Mouse (Mus musculus): Measurements from ENCODE around the gene Setd2. TPM values are rescaled to one million over a fixed set of nuclear protein-coding genes. Genes with fewer than 3 reads are reported as not detected.

Setd2 gene
- total and polyA plus RNA-seq, 2 experiments: 20.1 to 36.5 TPM

DNA sequence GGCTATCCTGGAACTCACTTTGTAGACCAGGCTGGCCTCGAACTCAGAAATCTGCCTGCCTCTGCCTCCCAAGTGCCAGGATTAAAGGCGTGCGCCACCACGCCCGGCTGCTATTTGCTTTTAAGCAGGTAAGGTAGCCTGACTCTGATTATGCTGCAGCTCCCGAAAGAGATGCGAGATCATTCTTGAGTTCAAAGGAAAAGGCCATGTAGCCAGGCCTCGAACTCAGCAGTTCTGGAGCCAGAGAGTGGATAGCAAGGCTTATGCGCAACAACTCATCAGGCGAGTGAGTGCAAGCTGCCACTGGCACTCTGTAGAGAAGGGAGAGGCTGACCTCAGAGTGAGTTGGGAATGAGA lies 123.2 kb downstream of the Setd2 start:
- H3K79me2 ChIP-seq (ENCODE audit: control insufficient read depth, insufficient read depth, low read length): peaks cover 21% of the 10 kb centered on the region; the same call in 1 of the 2 replicates
- peak overlapping the region; percentile 71 for H3K27ac ChIP-seq (replicated peaks; ENCODE audit: insufficient read depth, low read depth, low read length)
- no peaks in the 10 kb centered on the region for H3K36me3 ChIP-seq (ENCODE audit: control insufficient read depth, insufficient read depth, low read length)
- no peak for DNase-seq (ENCODE audit: extremely low read depth, low read depth, low spot score)
- no peak overlapping the region for H3K4me3 ChIP-seq (ENCODE audit: insufficient read depth, low read depth, low read length)
- TF ChIP-seq CTCF (IDR thresholded peaks at IDR 0.05; ENCODE audit: low read depth, low read length) (no peak), POLR2A (IDR thresholded peaks at IDR 0.05; ENCODE audit: extremely low read depth, insufficient read depth, low read length) (no peak)
- H3K4me1 ChIP-seq (ENCODE audit: control insufficient read depth, insufficient read depth, low read length): peaks cover 32% of the 10 kb centered on the region
- H3K9ac ChIP-seq (ENCODE audit: low read depth, low read length): no peak overlapping the region; the same call in 1 of the 2 replicates
- WGBS: 81% methylated on average over 10 of the region's 10 CpGs
- no peaks in the 10 kb centered on the region for H3K27me3 ChIP-seq (ENCODE audit: control insufficient read depth, insufficient read depth, low read length)

DNA sequence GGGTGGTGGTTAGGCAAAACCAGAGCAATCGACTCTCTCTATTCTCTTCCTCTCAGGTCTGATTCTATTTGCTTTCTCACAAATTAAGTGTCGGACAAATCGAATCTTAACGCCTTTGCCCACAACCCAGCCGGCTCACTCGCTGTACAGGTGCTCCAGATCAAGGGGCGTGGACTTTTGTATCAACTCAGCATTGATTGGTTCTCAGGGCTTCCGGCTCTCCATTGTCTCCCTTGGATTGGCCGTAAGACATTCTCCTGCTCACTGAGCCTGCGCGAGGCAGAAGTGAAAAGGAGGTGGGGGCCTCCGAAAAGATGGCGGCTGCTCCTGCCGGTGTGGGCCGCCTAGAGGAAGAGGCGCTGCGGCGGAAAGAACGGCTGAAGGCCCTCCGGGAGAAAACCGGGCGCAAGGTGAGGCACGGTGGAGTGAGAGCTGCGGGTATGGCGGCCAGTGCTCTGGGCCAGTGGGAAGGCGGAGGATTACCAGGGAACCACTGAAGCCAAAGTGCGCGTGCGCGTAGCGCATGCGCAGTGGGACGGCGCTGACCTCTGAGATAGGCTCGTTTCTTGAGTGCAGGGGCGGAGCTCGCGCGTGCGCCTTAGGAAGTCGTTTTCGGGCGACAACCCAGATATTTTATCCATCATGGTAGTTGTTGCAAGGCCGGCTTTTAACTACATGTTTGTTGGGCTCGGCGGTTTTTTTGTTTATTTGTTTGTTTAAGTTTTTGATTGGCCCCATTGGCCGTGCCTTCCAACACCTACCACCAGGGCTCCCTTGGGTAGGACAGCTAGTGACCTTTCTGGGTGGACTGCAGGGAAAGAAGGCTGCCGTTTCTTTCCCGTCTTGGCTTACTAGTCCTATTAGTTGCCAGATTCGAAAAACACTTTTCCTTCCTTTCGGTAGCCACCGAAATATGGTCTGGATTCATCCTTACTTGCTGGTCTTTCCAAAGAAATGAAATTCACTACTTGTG lies 124.1 kb downstream of the Setd2 start, which contains the start of gene Ccdc12:
Gene Ccdc12 (plus strand): TSS at position 255 of the 973 bp plus-strand sequence.
- peaks cover 21% of the 10 kb centered on the region; the same call in 1 of the 2 replicates for H3K79me2 ChIP-seq (ENCODE audit: control insufficient read depth, insufficient read depth, low read length)
- peak within 1 kb of the TSS; percentile 99 for H3K27ac ChIP-seq (replicated peaks; ENCODE audit: insufficient read depth, low read depth, low read length)
- no peaks in the 10 kb centered on the region for H3K36me3 ChIP-seq (ENCODE audit: control insufficient read depth, insufficient read depth, low read length)
- DNase-seq (ENCODE audit: extremely low read depth, low read depth, low spot score): peak; percentile 97
- H3K4me1 ChIP-seq (ENCODE audit: control insufficient read depth, insufficient read depth, low read length): peaks cover 39% of the 10 kb centered on the region
- peak within 1 kb of the TSS; percentile 93 for H3K4me3 ChIP-seq (ENCODE audit: insufficient read depth, low read depth, low read length)
- no peaks in the 10 kb centered on the region for H3K27me3 ChIP-seq (ENCODE audit: control insufficient read depth, insufficient read depth, low read length)
- peak; percentile 17; the same call in 1 of the 2 replicates for TF ChIP-seq CTCF (IDR thresholded peaks at IDR 0.05; ENCODE audit: low read depth, low read length)
- TF ChIP-seq POLR2A (IDR thresholded peaks at IDR 0.05; ENCODE audit: extremely low read depth, insufficient read depth, low read length): peak; percentile 53; the same call in 1 of the 2 replicates
- under 1% methylated on average over 52 of the region's 52 CpGs for WGBS
- H3K9ac ChIP-seq (ENCODE audit: low read depth, low read length): peak within 1 kb of the TSS; percentile 99

DNA sequence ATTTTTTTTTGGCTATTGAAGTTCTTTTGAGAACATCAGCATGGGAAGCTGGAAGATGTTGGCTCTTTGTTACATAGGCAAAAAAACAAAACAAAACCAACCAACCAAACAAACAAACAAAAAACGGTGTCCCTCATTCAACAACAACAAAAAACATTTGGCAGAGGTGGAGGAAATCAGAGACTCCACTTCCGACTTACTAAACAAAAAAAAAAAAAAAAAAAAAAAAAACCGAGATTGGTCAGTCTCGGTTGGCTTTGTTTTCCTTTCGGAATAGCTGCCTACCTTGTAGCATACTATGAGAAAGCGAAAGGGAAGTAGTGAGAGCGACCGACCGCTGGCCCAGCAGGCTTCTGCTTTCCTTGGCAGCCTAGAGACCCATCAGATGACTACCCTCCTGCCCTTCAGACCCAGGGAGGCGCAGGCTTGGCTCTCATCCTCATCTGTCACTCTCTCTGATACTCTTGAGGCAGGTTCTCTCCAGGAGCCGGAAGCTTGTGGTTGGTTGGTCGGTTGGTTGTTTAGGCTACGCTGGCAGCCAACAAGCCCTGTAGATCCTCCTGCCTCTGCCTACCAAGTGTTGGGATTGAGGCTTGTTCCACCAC lies 125.2 kb downstream of the Setd2 start:
- TF ChIP-seq POLR2A (IDR thresholded peaks at IDR 0.05; ENCODE audit: extremely low read depth, insufficient read depth, low read length): no peak
- no peak for TF ChIP-seq CTCF (IDR thresholded peaks at IDR 0.05; ENCODE audit: low read depth, low read length)
- Histone ChIP-seq H3K27me3 (ENCODE audit: control insufficient read depth, insufficient read depth, low read length) (no peaks in the 10 kb centered on the region), H3K9ac (ENCODE audit: low read depth, low read length) (peak overlapping the region; percentile 32; the same call in 1 of the 2 replicates), H3K4me1 (ENCODE audit: control insufficient read depth, insufficient read depth, low read length) (peaks cover 43% of the 10 kb centered on the region), H3K36me3 (ENCODE audit: control insufficient read depth, insufficient read depth, low read length) (no peaks in the 10 kb centered on the region), H3K4me3 (ENCODE audit: insufficient read depth, low read depth, low read length) (peak overlapping the region; percentile 93), H3K79me2 (ENCODE audit: control insufficient read depth, insufficient read depth, low read length) (peaks cover 24% of the 10 kb centered on the region), H3K27ac (replicated peaks; ENCODE audit: insufficient read depth, low read depth, low read length) (peak overlapping the region; percentile 93)
- peak; percentile 90 for DNase-seq (ENCODE audit: extremely low read depth, low read depth, low spot score)
- 8% methylated on average over 13 of the region's 13 CpGs for WGBS

DNA sequence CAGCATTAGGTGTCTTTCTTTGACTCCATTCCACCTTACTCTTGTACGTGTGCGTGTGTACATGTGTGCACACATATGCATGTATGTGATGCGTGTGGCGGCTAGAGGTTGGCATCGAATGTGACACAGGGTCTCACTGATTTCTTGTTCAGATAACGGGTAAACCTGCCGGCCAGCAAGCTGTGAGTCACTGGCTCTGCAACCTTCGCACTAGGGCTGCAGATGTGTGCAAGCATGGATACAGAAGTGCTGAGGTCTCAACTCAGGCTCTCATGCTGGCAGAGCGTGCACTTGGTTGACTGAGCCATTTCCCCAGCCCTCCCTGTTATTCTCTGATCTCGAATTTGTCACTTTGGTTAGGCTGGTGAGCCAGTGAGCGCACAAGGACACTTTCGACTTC lies 127.1 kb downstream of the Setd2 start:
- WGBS: 88% methylated on average over 12 of the region's 12 CpGs
- peaks cover 31% of the 10 kb centered on the region for H3K4me1 ChIP-seq (ENCODE audit: control insufficient read depth, insufficient read depth, low read length)
- TF ChIP-seq CTCF (IDR thresholded peaks at IDR 0.05; ENCODE audit: low read depth, low read length) (no peak), POLR2A (IDR thresholded peaks at IDR 0.05; ENCODE audit: extremely low read depth, insufficient read depth, low read length) (no peak)
- no peak overlapping the region for H3K4me3 ChIP-seq (ENCODE audit: insufficient read depth, low read depth, low read length)
- no peaks in the 10 kb centered on the region for H3K36me3 ChIP-seq (ENCODE audit: control insufficient read depth, insufficient read depth, low read length)
- H3K27me3 ChIP-seq (ENCODE audit: control insufficient read depth, insufficient read depth, low read length): no peaks in the 10 kb centered on the region
- H3K27ac ChIP-seq (replicated peaks; ENCODE audit: insufficient read depth, low read depth, low read length): no peak overlapping the region
- H3K79me2 ChIP-seq (ENCODE audit: control insufficient read depth, insufficient read depth, low read length): peaks cover 27% of the 10 kb centered on the region
- H3K9ac ChIP-seq (ENCODE audit: low read depth, low read length): no peak overlapping the region
- DNase-seq (ENCODE audit: extremely low read depth, low read depth, low spot score): no peak

GRCm38 (mm10) chr9:110660208-110660607 lies 127.8 kb downstream of the Setd2 start:
- TF ChIP-seq POLR2A (IDR thresholded peaks at IDR 0.05; ENCODE audit: extremely low read depth, insufficient read depth, low read length) (no peak), CTCF (IDR thresholded peaks at IDR 0.05; ENCODE audit: low read depth, low read length) (no peak)
- Histone ChIP-seq H3K4me1 (ENCODE audit: control insufficient read depth, insufficient read depth, low read length) (peaks cover 27% of the 10 kb centered on the region), H3K27me3 (ENCODE audit: control insufficient read depth, insufficient read depth, low read length) (no peaks in the 10 kb centered on the region), H3K79me2 (ENCODE audit: control insufficient read depth, insufficient read depth, low read length) (peaks cover 32% of the 10 kb centered on the region), H3K27ac (replicated peaks; ENCODE audit: insufficient read depth, low read depth, low read length) (no peak overlapping the region), H3K9ac (ENCODE audit: low read depth, low read length) (no peak overlapping the region), H3K4me3 (ENCODE audit: insufficient read depth, low read depth, low read length) (no peak overlapping the region), H3K36me3 (ENCODE audit: control insufficient read depth, insufficient read depth, low read length) (no peaks in the 10 kb centered on the region)
- 78% methylated on average over 2 of the region's 2 CpGs for WGBS
- DNase-seq (ENCODE audit: extremely low read depth, low read depth, low spot score): no peak
